20 mouse cellular contexts compared by ENCODE assay signal in the genomic region with DNA sequence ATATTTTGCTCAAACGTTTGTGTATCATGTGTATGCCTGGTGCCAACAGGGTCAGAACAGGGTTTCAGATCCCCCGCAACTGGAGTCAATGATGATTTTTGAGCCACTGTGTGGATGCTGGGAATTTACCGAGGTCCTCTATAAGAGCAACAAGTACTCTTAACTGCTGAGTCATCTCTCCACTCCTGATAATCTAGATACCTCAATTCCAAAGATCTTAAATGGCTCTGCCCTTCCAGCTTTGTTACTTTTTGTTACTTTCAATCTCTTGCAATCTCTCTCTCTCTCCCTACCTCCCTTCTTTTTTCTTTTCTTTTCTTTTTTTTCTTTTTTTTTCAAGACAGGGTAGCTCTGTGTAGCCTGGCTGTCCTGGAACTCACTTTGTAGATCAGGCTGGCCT.
"Had no signal": no experiment of that assay in that cellular context is flagged by ENCODE, and none has a peak within 500 bp of the region (broad histone marks: within the 10 kb centered on the region; RNA-seq: fewer than 3 reads in every experiment).

No protein-coding gene starts in this region.

- ATAC-seq: liver, postnatal 0 days; lung, postnatal 0 days; midbrain, embryonic 13.5 days; midbrain, embryonic 15.5 days had no signal

- H3K27ac ChIP-seq: lung, embryonic 15.5 days; macrophage; midbrain, embryonic 13.5 days; midbrain, embryonic 15.5 days; neural tube, embryonic 13.5 days; neural tube, embryonic 15.5 days; stomach, embryonic 15.5 days; stomach, postnatal 0 days had no signal

- H3K27me3 ChIP-seq: lung, embryonic 15.5 days; megakaryocyte, embryonic 14.5 days; midbrain, embryonic 13.5 days; neural tube, embryonic 13.5 days; neural tube, embryonic 15.5 days; stomach, embryonic 15.5 days had no signal

- H3K4me2 ChIP-seq: lung, embryonic 15.5 days; midbrain, embryonic 11.5 days; midbrain, embryonic 13.5 days; midbrain, embryonic 15.5 days; neural tube, embryonic 13.5 days; neural tube, embryonic 15.5 days; stomach, embryonic 15.5 days had no signal

- H3K9ac ChIP-seq: liver, postnatal 0 days; lung, embryonic 15.5 days; midbrain, embryonic 13.5 days; midbrain, embryonic 15.5 days; neural tube, embryonic 13.5 days; neural tube, embryonic 15.5 days; stomach, embryonic 15.5 days had no signal

- H3K4me3 ChIP-seq: lung, embryonic 15.5 days; megakaryocyte, embryonic 14.5 days; midbrain, embryonic 13.5 days; midbrain, embryonic 15.5 days; myocyte; neural tube, embryonic 13.5 days; neural tube, embryonic 15.5 days; stomach, embryonic 15.5 days had no signal

- H3K9me3 ChIP-seq: lung, embryonic 15.5 days; megakaryocyte, embryonic 14.5 days; midbrain, embryonic 13.5 days; midbrain, embryonic 15.5 days; neural tube, embryonic 13.5 days; neural tube, embryonic 15.5 days; stomach, embryonic 15.5 days had no signal

- H3K4me1 ChIP-seq: lung, embryonic 15.5 days; midbrain, embryonic 13.5 days; neural tube, embryonic 13.5 days; neural tube, embryonic 15.5 days; stomach, embryonic 15.5 days had no signal

- DNase-seq: liver, postnatal 0 days; lung, adult 2 months; lung, postnatal 14 days; lung, postnatal 36 days; right cerebral cortex, postnatal 14 days; thymus, adult 2 months; thymus, postnatal 25 days; thymus, postnatal 4 days had no signal

- H3K36me3 ChIP-seq: lung, embryonic 15.5 days; midbrain, embryonic 13.5 days; midbrain, embryonic 15.5 days; neural tube, embryonic 13.5 days; neural tube, embryonic 15.5 days; stomach, embryonic 15.5 days had no signal
